Mouse (Mus musculus): ENCODE results near the gene Elk3. TPM values are rescaled to one million over a fixed set of nuclear protein-coding genes. Genes with fewer than 3 reads are reported as not detected.

Elk3 gene
- polyA plus RNA-seq, 1 experiment, result 11.0 TPM

- no peaks in the 10 kb centered on the region for H3K36me3 ChIP-seq (ENCODE audit: control insufficient read depth, insufficient read depth, low read length, poor library complexity, severe bottlenecking)
- no peak overlapping the region for H3K4me3 ChIP-seq (ENCODE audit: low read depth, low read length)
- TF ChIP-seq EP300 (IDR thresholded peaks at IDR 0.05; ENCODE audit: insufficient read depth, low read depth, low read length) (0 out of 2 replicates have a peak, but pooled peaks have one; percentile 55), POLR2A (IDR thresholded peaks at IDR 0.05; ENCODE audit: insufficient read depth, low read length) (no peak), CTCF (IDR thresholded peaks at IDR 0.05; ENCODE audit: low read depth, low read length) (no peak)
- no peak overlapping the region for H3K27ac ChIP-seq (ENCODE audit: insufficient read depth, low read length)
- H3K9me3 ChIP-seq (replicated peaks; ENCODE audit: control insufficient read depth, insufficient read depth, low read length, poor library complexity, severe bottlenecking), result no peaks in the 10 kb centered on the region
- peaks cover 16% of the 10 kb centered on the region for H3K4me1 ChIP-seq (ENCODE audit: control insufficient read depth, insufficient read depth, low read length)
- H3K9ac ChIP-seq (ENCODE audit: low read depth, poor library complexity, severe bottlenecking), result 0 out of 2 replicates have a peak overlapping the region, but pooled peaks have one; percentile 22
- no peaks in the 10 kb centered on the region for H3K27me3 ChIP-seq (ENCODE audit: control insufficient read depth, insufficient read depth, low read length, poor library complexity, severe bottlenecking)
These were observed 13.2 kb downstream of the Elk3 start for GRCm38 (mm10) chr10:93297774-93298173.

GRCm38 (mm10) chr10:93294547-93295219 is 16.3 kb downstream of the Elk3 start:
- Histone ChIP-seq H3K4me1 (ENCODE audit: control insufficient read depth, insufficient read depth, low read length) (peaks cover 15% of the 10 kb centered on the region), H3K9ac (ENCODE audit: low read depth, poor library complexity, severe bottlenecking) (peak overlapping the region; percentile 49; the same call in 1 of the 2 replicates), H3K36me3 (ENCODE audit: control insufficient read depth, insufficient read depth, low read length, poor library complexity, severe bottlenecking) (no peaks in the 10 kb centered on the region), H3K27me3 (ENCODE audit: control insufficient read depth, insufficient read depth, low read length, poor library complexity, severe bottlenecking) (no peaks in the 10 kb centered on the region), H3K27ac (ENCODE audit: insufficient read depth, low read length) (peak overlapping the region; percentile 64), H3K9me3 (replicated peaks; ENCODE audit: control insufficient read depth, insufficient read depth, low read length, poor library complexity, severe bottlenecking) (no peaks in the 10 kb centered on the region), H3K4me3 (ENCODE audit: low read depth, low read length) (peak overlapping the region; percentile 6; the same call in 1 of the 2 replicates)
- TF ChIP-seq EP300 (IDR thresholded peaks at IDR 0.05; ENCODE audit: insufficient read depth, low read depth, low read length) (no peak), POLR2A (IDR thresholded peaks at IDR 0.05; ENCODE audit: insufficient read depth, low read length) (no peak), CTCF (IDR thresholded peaks at IDR 0.05; ENCODE audit: low read depth, low read length) (no peak)

DNA sequence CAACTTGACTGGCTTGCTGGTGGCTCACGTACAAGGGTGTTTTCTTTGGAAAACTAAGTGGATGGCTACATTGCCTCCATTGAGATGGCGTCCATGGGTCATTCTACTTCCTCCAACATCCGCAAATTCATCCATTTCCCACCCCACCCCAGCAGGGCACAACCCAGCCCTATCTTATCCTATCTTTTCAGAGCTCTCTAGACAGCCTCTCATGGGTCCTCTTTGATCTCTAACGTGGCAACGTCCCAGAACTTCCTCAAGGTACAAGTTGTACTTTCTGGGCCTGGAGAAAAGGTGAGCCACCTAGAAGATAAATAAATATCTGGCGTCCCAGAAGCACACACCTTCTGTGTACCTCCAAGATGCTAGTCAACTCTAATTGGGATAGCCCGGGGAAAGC is 17.3 kb downstream of the Elk3 start:
- peaks cover 15% of the 10 kb centered on the region for H3K4me1 ChIP-seq (ENCODE audit: control insufficient read depth, insufficient read depth, low read length)
- no peak overlapping the region for H3K27ac ChIP-seq (ENCODE audit: insufficient read depth, low read length)
- TF ChIP-seq POLR2A (IDR thresholded peaks at IDR 0.05; ENCODE audit: insufficient read depth, low read length) (no peak), CTCF (IDR thresholded peaks at IDR 0.05; ENCODE audit: low read depth, low read length) (no peak), EP300 (IDR thresholded peaks at IDR 0.05; ENCODE audit: insufficient read depth, low read depth, low read length) (no peak)
- H3K4me3 ChIP-seq (ENCODE audit: low read depth, low read length), result no peak overlapping the region
- H3K9me3 ChIP-seq (replicated peaks; ENCODE audit: control insufficient read depth, insufficient read depth, low read length, poor library complexity, severe bottlenecking), result no peaks in the 10 kb centered on the region
- H3K36me3 ChIP-seq (ENCODE audit: control insufficient read depth, insufficient read depth, low read length, poor library complexity, severe bottlenecking), result no peaks in the 10 kb centered on the region
- no peaks in the 10 kb centered on the region for H3K27me3 ChIP-seq (ENCODE audit: control insufficient read depth, insufficient read depth, low read length, poor library complexity, severe bottlenecking)
- H3K9ac ChIP-seq (ENCODE audit: low read depth, poor library complexity, severe bottlenecking), result no peak overlapping the region

DNA sequence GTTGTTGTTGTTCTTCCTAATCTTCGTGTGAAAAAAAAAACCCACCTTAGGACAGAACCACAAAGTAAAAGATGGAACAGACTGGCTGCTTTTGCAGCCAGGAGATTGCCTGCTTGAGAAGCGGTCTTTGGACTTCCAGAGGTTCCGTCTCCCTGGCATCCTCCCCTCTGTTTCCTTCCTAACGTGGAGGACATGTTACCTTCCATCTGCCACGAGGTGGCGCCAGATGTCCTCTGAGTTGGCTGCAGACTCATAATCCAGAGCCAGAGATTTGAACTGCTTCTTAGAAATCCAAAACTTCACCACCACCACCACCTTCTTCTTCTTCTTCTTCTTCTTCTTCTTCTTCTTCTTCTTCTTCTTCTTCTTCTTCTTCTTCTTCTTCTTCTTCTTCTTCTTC is 19.1 kb downstream of the Elk3 start:
- Histone ChIP-seq H3K4me3 (ENCODE audit: low read depth, low read length) (no peak overlapping the region), H3K27me3 (ENCODE audit: control insufficient read depth, insufficient read depth, low read length, poor library complexity, severe bottlenecking) (no peaks in the 10 kb centered on the region), H3K4me1 (ENCODE audit: control insufficient read depth, insufficient read depth, low read length) (peaks cover 7% of the 10 kb centered on the region), H3K36me3 (ENCODE audit: control insufficient read depth, insufficient read depth, low read length, poor library complexity, severe bottlenecking) (no peaks in the 10 kb centered on the region), H3K9me3 (replicated peaks; ENCODE audit: control insufficient read depth, insufficient read depth, low read length, poor library complexity, severe bottlenecking) (no peaks in the 10 kb centered on the region), H3K27ac (ENCODE audit: insufficient read depth, low read length) (no peak overlapping the region), H3K9ac (ENCODE audit: low read depth, poor library complexity, severe bottlenecking) (no peak overlapping the region)
- TF ChIP-seq EP300 (IDR thresholded peaks at IDR 0.05; ENCODE audit: insufficient read depth, low read depth, low read length), result no peak
- no peak for TF ChIP-seq POLR2A (IDR thresholded peaks at IDR 0.05; ENCODE audit: insufficient read depth, low read length)
- TF ChIP-seq CTCF (IDR thresholded peaks at IDR 0.05; ENCODE audit: low read depth, low read length), result peak; percentile 91

GRCm38 (mm10) chr10:93291352-93291751 is 19.6 kb downstream of the Elk3 start:
- H3K9ac ChIP-seq (ENCODE audit: low read depth, poor library complexity, severe bottlenecking), result no peak overlapping the region
- no peak overlapping the region for H3K27ac ChIP-seq (ENCODE audit: insufficient read depth, low read length)
- H3K36me3 ChIP-seq (ENCODE audit: control insufficient read depth, insufficient read depth, low read length, poor library complexity, severe bottlenecking), result no peaks in the 10 kb centered on the region
- TF ChIP-seq POLR2A (IDR thresholded peaks at IDR 0.05; ENCODE audit: insufficient read depth, low read length), result no peak
- no peak for TF ChIP-seq EP300 (IDR thresholded peaks at IDR 0.05; ENCODE audit: insufficient read depth, low read depth, low read length)
- TF ChIP-seq CTCF (IDR thresholded peaks at IDR 0.05; ENCODE audit: low read depth, low read length), result peak; percentile 92
- no peak overlapping the region for H3K4me3 ChIP-seq (ENCODE audit: low read depth, low read length)
- H3K9me3 ChIP-seq (replicated peaks; ENCODE audit: control insufficient read depth, insufficient read depth, low read length, poor library complexity, severe bottlenecking), result no peaks in the 10 kb centered on the region
- H3K4me1 ChIP-seq (ENCODE audit: control insufficient read depth, insufficient read depth, low read length), result peaks cover 5% of the 10 kb centered on the region
- H3K27me3 ChIP-seq (ENCODE audit: control insufficient read depth, insufficient read depth, low read length, poor library complexity, severe bottlenecking), result no peaks in the 10 kb centered on the region

GRCm38 (mm10) chr10:93289404-93289803 is 21.5 kb downstream of the Elk3 start:
- H3K4me1 ChIP-seq (ENCODE audit: control insufficient read depth, insufficient read depth, low read length), result no peaks in the 10 kb centered on the region
- no peaks in the 10 kb centered on the region for H3K9me3 ChIP-seq (replicated peaks; ENCODE audit: control insufficient read depth, insufficient read depth, low read length, poor library complexity, severe bottlenecking)
- H3K4me3 ChIP-seq (ENCODE audit: low read depth, low read length), result no peak overlapping the region
- H3K27ac ChIP-seq (ENCODE audit: insufficient read depth, low read length), result no peak overlapping the region
- H3K36me3 ChIP-seq (ENCODE audit: control insufficient read depth, insufficient read depth, low read length, poor library complexity, severe bottlenecking), result no peaks in the 10 kb centered on the region
- H3K9ac ChIP-seq (ENCODE audit: low read depth, poor library complexity, severe bottlenecking), result no peak overlapping the region
- H3K27me3 ChIP-seq (ENCODE audit: control insufficient read depth, insufficient read depth, low read length, poor library complexity, severe bottlenecking), result no peaks in the 10 kb centered on the region
- TF ChIP-seq POLR2A (IDR thresholded peaks at IDR 0.05; ENCODE audit: insufficient read depth, low read length) (no peak), EP300 (IDR thresholded peaks at IDR 0.05; ENCODE audit: insufficient read depth, low read depth, low read length) (no peak), CTCF (IDR thresholded peaks at IDR 0.05; ENCODE audit: low read depth, low read length) (no peak)
